Mouse (Mus musculus): ENCODE results near the gene Hoxc11. TPM values are rescaled to one million over a fixed set of nuclear protein-coding genes. Genes with fewer than 3 reads are reported as not detected.

Hoxc11 gene
- total RNA-seq, 1 experiment from 2014 or later: not detected

DNA sequence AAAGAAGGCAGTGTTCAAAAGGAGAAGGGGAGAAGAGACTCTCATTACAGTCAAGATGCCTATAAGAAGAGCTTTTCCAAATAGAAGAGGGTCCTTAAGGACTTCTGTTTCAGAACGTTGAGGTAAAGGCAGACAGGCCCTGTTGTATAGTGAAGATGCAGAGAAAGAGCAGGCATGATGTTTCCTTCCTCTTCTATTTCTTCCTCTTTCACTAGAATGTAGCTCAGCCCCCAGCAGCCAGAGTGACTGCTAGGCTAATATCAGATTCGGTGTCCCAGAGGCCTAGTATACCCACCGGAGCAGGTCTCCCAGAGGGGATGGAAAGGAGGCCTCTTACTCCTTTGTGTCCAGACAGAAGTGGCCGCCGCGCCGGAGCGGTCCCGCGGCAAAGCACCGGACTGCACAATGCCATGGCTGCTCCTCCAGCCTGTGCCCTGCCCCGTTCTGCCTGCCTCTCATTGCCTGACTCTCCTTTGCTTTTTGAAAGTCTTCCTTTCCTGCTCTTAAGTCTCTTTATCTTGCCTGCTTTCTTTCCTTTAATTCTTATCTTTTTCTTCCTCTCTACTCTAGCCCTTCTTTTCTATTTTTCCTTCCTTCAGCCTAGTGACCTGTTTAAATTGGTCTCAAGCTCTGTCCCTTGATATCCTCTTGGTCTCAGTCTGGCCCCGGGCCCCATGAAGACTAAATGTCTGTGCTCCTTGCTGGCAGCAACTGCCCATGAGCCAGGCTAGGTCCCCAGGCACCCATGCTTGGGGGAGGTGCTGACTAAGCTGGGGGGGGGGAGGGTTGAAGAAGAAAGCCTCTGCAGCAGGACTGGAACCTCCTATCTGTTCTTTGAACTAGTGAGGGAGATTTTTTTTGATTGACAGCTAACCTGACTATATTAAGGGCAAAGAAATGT, 24.6 kb downstream of the Hoxc11 start:
- peak; percentile 46 for ATAC-seq (replicated peaks; ENCODE audit: low read depth, poor library complexity, severe bottlenecking)

DNA sequence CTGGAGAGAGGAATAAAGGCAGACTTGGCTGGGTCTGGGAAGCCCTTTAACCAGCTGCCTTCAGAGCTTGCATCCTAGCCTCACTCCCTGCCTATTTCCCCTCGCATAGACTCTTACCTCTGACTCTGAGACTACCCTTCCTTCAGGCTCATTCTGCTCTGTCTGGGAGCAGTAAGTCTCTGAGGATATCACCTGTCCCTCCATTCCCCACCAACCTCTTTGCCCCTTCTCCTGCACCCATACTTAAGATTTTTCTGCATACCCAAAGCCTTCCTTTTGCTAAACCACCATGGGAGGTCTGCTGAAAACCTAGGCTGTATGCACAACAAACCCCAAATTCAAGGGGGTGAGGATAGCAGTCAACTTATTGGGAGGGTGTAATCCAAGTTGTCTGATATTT, 25.7 kb downstream of the Hoxc11 start:
- no peak for ATAC-seq (replicated peaks; ENCODE audit: low read depth, poor library complexity, severe bottlenecking)

GRCm38 (mm10) chr15:102980352-102980751, 26.1 kb downstream of the Hoxc11 start:
- ATAC-seq (replicated peaks; ENCODE audit: low read depth, poor library complexity, severe bottlenecking): no peak

- ATAC-seq (replicated peaks; ENCODE audit: low read depth, poor library complexity, severe bottlenecking): no peak
These were observed 26.7 kb downstream of the Hoxc11 start for GRCm38 (mm10) chr15:102980912-102981311.

DNA sequence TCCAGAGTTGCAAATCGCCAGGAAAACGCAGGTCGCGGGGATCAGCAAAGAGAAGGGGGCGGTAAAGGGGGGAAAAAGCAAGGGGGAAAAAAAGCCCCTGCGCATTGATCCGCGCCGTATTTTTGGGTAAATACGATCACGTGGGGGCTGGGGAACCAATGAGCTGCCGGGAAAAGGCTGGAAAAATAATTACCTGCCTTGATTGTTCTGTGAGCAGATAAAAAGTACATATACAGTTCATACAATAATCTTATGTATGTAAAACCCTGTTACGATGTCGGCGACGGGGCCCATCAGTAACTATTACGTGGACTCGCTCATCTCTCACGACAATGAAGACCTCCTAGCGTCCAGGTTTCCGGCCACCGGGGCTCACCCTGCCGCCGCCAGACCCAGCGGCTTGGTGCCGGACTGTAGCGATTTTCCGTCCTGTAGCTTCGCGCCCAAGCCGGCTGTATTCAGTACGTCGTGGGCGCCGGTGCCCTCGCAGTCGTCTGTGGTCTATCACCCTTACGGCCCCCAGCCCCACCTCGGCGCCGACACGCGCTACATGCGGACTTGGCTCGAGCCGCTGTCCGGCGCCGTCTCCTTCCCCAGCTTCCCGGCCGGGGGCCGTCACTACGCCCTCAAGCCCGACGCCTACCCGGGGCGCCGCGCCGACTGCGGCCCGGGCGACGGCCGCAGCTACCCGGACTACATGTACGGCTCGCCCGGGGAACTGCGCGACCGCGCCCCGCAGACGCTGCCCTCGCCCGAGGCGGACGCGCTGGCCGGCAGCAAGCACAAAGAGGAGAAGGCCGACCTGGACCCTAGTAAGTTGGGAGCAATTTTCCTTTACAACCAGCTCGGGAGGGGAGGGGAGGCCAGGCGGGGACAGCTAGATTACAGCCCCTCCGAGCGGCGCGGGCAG, 27.4 kb downstream of the Hoxc11 start:
- no peak for ATAC-seq (replicated peaks; ENCODE audit: low read depth, poor library complexity, severe bottlenecking)

GRCm38 (mm10) chr15:102983716-102984115, 29.5 kb downstream of the Hoxc11 start:
- ATAC-seq (replicated peaks; ENCODE audit: low read depth, poor library complexity, severe bottlenecking): no peak

- ATAC-seq (replicated peaks; ENCODE audit: low read depth, poor library complexity, severe bottlenecking): no peak
These were observed 30.3 kb downstream of the Hoxc11 start for GRCm38 (mm10) chr15:102984521-102984920.

DNA sequence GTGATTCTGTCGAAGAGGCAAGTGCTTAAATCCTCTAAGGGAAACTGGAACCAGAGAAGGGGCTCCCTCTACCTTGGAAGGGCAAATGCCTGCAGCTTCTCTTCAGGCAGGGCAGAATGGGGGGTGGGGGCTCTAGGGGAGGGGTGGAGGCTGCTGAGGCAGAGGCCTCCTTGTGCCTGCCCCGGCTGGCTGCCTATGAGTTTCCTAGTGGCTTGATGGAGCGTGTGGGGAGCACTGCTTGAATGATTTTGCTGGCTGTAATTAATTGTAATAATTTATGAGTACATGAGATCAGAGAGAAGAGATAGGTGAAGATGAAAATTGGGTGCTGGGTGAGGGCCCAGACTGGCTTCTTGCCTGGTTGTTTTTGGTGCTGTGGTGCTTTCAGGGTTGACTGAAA, 30.7 kb downstream of the Hoxc11 start:
- no peak for ATAC-seq (replicated peaks; ENCODE audit: low read depth, poor library complexity, severe bottlenecking)

DNA sequence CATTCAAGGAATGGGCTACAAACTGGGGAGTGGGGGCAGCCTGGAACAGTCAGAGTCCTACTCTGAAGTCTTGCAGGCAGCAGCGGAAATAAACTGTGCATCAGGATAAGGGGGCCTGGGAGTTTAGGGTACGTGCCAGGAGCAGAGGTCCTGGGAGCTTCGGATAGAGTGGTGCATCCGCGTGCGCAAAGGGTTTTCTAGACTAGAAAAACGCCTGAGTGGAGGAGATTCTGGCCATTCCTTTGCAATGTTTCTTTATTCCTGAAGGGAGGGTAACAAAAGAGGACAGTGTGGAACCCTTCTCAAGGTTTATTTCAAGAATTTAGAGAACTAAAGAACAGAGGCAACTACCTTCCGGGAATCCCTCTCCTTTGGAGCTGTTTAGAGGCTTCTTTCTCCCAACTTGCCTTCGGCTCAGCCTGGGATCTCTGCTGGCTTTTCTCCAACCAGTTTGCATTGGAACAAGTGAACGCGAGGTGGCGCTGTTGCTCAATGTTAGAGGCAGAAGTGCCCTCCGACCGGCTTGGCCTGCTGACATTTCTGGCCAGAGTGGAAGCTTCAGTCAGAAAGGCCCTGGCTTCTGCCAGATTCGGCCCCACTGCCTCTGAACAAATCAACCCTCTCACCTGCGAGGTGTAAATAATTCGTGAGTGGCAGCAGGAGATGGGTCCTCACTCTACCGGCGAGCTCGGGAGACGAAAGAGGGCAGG, 33.1 kb downstream of the Hoxc11 start:
- ATAC-seq (replicated peaks; ENCODE audit: low read depth, poor library complexity, severe bottlenecking): peak; percentile 93

GRCm38 (mm10) chr15:102988078-102988477, 33.9 kb downstream of the Hoxc11 start:
- ATAC-seq (replicated peaks; ENCODE audit: low read depth, poor library complexity, severe bottlenecking): no peak

DNA sequence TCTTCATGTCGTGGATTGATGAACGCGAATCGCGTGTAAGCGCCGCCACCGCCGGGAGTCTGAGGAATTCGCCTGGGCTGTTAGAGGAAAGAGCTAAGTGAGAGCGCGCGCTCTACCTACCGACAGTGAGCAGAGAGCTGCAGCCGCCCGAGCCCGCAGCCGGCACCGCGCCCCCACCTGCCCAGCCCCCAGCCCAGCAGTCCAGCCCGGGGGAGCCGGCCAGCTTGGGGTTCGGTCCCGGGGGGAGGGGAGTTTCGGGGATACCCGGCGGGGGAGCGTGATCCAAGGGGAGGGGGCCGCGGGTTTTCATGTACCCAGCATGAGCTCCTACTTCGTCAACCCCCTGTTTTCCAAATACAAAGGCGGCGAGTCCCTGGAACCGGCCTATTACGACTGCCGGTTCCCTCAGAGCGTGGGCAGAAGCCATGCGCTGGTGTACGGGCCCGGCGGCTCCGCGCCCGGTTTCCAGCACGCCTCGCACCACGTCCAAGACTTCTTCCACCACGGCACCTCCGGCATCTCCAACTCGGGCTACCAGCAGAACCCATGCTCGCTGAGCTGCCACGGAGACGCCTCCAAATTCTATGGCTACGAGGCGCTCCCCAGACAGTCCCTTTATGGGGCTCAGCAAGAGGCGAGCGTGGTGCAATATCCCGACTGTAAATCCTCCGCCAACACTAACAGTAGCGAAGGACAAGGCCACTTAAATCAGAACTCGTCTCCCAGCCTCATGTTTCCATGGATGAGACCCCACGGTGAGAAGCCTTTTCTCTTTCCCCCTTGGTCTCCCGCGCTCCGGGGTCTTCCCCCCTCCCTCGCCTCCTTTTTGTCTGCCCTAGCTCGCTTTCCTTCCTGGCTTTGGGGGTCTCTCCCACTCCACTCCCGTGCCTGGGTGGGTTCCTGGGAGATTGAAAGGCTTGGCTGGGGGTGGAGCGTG, 36.5 kb downstream of the Hoxc11 start, which contains the start of gene Hoxc8:
TSS of gene Hoxc8 (plus strand) at position 147 of the 937 bp plus-strand sequence.
- no peak for ATAC-seq (replicated peaks; ENCODE audit: low read depth, poor library complexity, severe bottlenecking)

DNA sequence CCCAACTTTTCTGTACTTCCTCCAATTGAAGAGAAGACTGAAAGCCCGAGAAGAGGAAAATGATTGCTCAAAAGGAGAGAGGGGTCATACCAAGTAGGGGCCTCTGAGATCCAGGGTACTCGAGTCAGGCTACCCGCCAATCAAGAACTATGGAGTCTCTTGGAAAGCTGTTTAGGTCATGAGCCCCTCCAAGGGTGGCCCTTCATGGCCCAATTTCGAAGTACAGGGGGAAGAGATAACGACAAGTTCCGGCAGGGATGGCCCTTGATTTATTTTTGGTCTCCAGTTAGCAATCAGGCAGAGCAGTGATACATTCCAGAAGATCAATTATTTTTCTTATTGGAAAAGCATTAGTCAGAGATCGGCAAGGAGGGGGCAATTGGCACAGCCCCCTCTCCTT, 37.6 kb downstream of the Hoxc11 start:
- no peak for ATAC-seq (replicated peaks; ENCODE audit: low read depth, poor library complexity, severe bottlenecking)

DNA sequence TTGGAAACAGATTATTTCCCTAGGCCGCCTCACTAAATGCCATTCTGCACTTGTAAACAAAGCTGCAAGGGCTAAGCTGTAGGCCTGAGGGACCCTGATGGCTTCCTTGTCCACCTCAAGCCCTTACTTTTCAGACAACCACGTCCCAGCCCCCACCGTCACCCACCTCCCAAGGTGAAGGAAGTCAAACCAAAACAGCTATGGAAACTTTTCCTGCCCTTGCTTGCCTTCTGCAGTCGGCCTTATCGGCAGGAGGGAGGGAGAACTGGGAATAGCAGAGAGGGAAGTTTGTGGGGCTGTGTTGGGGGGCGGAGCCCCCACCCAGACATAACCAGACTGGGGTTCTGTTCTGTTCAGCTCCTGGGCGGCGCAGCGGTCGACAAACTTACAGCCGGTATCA, 38.0 kb downstream of the Hoxc11 start:
- no peak for ATAC-seq (replicated peaks; ENCODE audit: low read depth, poor library complexity, severe bottlenecking)

- ATAC-seq (replicated peaks; ENCODE audit: low read depth, poor library complexity, severe bottlenecking): no peak
These were observed 38.6 kb downstream of the Hoxc11 start for GRCm38 (mm10) chr15:102992863-102993262.

- no peak for ATAC-seq (replicated peaks; ENCODE audit: low read depth, poor library complexity, severe bottlenecking)
These were observed 42.3 kb downstream of the Hoxc11 start for GRCm38 (mm10) chr15:102996548-102996947.

- ATAC-seq (replicated peaks; ENCODE audit: low read depth, poor library complexity, severe bottlenecking): no peak
These were observed 43.2 kb downstream of the Hoxc11 start for GRCm38 (mm10) chr15:102997431-102997830.

GRCm38 (mm10) chr15:102997939-102998355, 43.7 kb downstream of the Hoxc11 start, which contains the start of gene Hoxc6:
Hoxc6 (plus strand) TSS chr15:102998257.
- ATAC-seq (replicated peaks; ENCODE audit: low read depth, poor library complexity, severe bottlenecking): no peak

GRCm38 (mm10) chr15:102998608-102999182, 44.5 kb downstream of the Hoxc11 start:
- no peak for ATAC-seq (replicated peaks; ENCODE audit: low read depth, poor library complexity, severe bottlenecking)

Data from common myeloid progenitor, adult 5-6 weeks (primary cell).